Mouse (Mus musculus) adrenal gland, adult 18-20 months (tissue): ENCODE data around the gene Mc3r. TPM values are rescaled to one million over a fixed set of nuclear protein-coding genes. Genes with fewer than 3 reads are reported as not detected.
A peak's percentile ranks its signal among the peaks of the same experiment; 100 is the strongest.

Source experiments
- DNase-seq, 2 experiments: peaks; one replicate each; pipeline ENCODE4 v3.0.0; 2021 to 2022; ENCODE audit warnings: low spot score in 2 of 2
- total RNA-seq, 2 experiments: library from RNA; stranded (reverse); gene quantifications; 1 replicate in 1 of 2; 2 replicates in 1 of 2; pipeline ENCODE4 v1.2.3; 2021

Mc3r gene
- total RNA-seq, 2 experiments from 2014 or later, result not detected

DNA sequence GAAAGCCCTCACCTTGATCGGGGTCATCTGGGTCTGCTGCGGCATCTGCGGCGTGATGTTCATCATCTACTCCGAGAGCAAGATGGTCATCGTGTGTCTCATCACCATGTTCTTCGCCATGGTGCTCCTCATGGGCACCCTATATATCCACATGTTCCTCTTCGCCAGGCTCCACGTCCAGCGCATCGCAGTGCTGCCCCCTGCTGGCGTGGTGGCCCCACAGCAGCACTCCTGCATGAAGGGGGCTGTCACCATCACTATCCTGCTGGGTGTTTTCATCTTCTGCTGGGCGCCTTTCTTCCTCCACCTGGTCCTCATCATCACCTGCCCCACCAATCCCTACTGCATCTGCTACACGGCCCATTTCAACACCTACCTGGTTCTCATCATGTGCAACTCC is 1.0 kb downstream of the Mc3r start:
- peak; percentile 12 to 34 for DNase-seq

DNA sequence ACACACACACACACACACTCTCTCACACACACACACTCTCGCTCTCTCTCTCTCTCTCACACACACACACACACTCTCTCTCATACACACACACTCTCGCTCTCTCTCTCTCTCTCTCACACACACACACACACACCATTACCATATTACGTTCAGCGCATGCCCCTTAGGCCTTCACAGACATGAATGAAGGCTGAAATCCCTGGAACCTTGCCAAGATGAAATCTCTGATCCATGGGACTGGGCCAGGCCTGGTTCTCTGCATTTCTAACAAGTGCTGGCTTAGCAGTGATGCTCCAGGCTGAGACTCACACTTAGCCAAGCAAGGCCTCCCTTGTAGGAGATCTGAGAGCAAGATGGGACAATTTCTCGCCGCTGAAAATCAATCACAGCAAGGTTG is 8.1 kb downstream of the Mc3r start:
- DNase-seq, result peak in 1 of 2 experiments; percentile 17

DNA sequence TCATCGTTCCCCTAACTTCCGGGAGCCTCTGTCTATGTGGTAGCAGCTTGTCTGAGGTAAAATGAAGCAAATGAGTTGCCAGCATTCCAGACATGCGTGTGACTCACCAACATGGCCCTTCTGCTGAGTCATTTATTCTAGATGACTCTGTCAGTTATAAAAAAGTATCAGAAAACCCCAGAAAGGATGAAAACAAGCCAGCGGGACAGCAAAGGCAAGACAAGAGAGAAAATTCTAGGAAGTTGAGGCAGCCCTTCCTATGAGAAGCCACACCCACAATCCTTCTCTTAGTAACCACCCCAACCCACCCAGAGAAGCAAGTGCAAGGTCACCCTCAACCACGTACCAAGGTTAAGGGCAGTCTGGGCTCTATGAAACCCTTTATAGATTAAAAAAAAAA is 8.7 kb downstream of the Mc3r start:
- DNase-seq, result no peak

DNA sequence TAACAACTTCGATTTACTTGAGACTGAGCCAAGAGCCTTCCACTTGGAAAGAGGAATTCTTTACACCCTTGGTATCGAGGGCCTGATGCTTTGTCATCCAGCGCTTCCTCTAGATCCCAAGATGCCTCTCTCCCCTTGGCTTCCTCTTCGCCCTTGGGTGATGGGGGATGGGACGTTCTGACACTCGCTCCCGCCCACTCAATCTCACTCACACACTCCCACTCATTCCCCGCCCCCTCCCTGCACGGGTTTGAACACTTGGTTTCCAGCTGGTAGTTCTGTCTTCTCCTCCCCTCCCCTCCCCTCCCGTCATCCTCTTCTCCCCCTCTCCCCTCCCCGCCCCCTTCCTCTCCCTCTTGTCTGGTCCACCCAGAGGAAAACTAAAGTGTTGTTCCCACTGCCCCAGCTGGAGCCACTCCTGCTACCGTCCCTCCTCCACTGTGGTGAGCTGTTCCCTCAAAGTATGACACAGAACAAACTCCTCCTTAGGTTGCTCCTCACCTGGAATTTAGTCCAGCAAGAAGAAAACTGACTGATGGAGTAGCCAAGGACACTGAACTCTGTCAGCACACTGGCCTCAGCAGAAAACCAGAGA is 9.3 kb downstream of the Mc3r start:
- DNase-seq, result no peak

DNA sequence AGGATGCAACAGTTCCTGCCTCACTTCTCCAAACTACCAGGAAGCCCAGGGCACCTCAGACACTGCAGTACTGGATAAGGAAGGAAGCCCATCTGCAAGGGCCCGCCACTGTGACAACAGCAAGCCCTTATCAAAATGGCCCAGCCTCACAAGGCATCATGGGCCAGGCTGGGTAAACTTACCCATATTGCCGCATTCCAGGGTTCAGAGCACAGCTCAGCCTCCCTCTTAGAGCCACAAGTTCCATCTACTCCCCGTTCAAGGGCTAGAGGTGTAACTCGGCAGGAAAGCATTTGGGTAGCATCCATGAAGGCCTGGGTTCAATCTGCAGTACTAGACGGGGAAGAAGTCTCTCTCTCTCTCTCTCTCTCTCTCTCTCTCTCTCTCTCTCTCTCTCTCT is 11.8 kb downstream of the Mc3r start:
- no peak for DNase-seq

DNA sequence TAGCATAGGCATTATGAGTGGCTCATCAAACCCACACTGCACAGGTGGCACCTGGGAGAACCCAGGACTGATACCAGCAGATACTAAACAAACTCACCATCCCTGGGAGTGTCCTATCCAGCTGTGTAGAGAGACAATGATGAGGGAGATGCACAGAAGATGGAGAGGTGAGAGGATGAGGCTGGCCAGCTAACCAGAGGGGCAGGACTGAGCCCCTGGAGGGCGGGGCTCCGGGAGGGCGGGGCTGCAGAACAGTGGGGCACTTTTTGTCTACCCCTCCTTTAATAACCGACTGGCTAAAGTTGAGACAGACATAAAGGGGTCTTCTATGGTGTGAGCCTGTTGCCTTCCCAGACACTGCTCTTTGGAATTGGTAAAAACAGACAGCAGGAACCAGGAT is 13.1 kb downstream of the Mc3r start:
- DNase-seq, result no peak

DNA sequence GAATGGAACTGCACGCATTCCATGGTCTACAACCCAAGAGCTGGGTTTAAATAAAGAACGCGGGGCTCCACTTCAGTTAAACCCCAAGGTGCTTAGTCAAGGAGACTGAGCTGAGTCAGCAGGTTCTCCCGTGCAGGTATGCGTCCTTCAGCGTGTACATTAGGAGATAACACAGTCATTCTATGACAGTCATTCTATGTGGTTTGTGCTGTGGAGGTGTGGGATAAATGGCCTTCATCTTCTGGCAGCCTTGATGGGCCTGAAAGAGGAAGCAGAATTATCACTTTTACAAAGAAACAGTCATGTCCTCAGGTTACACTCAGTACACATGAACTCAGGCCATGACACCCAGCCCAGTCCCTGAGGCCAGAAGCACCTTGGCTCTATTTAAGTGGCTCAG is 14.9 kb downstream of the Mc3r start:
- DNase-seq, result no peak

DNA sequence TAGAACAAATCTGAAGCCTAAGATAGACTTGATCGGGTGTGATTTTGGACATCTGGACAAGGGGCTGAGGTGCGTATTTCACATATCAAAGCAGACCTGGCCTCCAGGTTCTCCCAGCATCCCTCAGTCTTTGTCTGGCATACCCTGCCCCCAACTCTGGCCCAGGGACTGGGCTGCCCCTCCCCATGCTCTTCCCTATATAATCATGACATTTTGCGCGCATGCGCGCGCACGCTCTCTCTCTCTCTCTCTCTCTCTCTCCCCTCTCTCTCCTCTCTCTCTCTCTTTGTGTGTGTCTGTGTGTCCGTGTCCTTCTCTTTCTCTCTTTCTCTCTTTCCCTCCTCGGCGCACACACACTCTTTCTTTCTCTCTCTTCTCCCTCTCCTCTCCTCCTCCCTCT is 21.6 kb downstream of the Mc3r start:
- DNase-seq, result no peak

DNA sequence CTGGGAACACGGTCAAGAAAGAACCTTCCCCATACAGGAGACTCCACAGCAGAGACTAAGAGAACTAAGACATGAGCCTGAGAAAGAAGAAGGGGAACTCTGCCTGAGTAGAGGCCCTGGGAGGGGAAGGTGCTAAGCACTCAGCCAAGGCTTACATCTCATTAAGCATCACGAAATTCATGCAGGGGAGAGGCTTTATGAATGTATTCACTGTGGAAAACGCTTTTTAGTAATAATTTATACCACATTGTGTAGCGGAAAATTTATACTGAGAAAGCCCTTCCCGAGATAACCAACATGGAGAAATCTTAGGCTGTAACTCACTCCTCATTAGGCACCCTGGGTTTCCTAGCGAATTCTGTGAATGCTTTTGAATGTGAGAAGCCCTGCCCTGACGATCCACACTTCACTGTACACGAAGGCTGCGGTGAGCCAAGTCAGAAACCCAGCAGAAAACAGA is 22.2 kb downstream of the Mc3r start:
- DNase-seq, result no peak

DNA sequence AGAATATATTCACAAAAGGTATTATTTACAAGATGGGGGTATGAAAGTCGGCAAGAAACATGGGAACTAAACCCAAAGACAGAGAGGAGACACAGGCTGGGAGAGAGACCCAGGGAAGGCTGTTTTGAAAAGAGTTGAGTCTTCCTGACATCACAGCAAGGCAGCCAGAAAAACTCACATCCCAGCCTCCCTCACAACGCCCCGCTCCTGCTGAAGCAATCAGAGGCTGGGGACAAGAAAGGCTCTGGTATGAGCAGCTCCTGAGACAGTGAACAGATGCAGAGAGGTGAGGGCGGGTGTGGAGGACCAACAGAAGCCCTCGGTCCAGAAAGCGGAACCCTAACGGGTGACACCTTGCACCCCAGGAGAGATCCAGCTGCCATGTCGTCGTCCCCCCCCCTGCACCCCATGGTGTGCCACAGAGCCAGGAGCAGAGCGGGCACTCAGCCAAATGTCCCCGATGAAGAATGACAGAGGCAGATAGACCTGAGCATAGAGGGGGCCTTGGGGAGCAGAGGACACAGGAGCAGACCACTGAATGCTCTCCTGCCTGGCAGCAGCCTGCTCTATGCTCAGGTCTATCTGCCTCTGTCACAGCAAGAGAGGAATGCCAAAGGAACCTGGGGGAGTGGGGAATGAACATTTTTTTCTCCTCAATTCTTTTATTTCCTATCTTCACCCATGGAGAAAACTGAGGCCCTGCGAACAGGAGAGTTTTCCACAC is 22.8 kb downstream of the Mc3r start:
- no peak for DNase-seq

DNA sequence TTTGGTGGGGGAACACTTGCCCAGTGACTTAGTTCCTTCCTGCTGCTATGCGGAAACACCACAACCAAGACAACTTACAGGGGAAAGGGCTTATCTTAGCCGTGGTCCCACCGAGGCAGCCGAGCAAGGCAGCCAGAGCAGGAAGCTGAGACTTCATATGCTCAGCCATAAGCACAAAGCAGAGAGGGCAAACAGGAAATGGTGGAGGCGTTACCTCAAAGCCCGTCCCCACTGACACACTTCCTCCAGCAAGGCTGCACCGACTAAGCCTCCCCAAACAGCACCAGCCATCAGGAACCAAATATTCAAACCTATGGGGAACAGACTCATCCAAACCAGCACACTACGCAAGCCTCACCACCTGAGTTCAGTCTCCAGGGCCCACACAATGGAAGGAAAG is 26.4 kb downstream of the Mc3r start:
- no peak for DNase-seq

DNA sequence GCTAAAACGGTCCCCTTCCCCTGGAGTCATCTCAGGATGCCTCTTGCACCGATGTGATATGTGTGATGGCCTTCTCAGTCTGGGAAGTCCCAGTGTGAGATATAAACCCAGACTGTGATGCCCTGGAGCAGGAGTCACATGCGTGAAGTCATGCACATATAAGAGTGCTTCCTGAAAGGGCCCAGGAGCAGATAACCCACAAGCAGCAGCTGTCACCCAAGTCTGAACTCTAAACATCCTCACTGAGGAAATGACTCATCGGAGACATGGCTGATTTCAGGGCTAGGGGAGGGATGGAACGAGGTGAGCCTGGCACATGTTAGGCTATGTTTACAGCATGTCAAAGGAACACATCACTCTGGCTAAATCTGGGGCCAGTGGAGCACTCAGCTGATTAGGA is 27.9 kb downstream of the Mc3r start:
- DNase-seq, result no peak

DNA sequence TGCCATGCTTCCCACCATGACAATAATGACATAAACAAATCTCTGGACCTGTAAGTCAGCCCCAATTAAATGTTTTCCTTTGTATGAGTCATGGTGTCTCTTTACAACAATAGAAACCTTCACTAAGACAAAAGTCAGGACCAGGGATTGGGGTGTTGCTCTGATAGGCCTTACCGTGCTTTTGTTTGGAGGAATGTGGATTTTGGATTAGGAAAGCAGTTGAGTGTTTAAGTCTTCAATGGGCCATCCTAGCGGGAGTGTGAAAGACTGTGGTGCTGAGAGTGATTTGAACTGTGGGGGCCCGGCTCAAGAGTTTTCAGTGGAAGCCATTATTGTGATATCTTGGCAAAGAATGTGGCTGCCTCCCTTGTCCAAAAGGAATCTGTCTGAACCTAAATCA is 30.7 kb downstream of the Mc3r start:
- no peak for DNase-seq

DNA sequence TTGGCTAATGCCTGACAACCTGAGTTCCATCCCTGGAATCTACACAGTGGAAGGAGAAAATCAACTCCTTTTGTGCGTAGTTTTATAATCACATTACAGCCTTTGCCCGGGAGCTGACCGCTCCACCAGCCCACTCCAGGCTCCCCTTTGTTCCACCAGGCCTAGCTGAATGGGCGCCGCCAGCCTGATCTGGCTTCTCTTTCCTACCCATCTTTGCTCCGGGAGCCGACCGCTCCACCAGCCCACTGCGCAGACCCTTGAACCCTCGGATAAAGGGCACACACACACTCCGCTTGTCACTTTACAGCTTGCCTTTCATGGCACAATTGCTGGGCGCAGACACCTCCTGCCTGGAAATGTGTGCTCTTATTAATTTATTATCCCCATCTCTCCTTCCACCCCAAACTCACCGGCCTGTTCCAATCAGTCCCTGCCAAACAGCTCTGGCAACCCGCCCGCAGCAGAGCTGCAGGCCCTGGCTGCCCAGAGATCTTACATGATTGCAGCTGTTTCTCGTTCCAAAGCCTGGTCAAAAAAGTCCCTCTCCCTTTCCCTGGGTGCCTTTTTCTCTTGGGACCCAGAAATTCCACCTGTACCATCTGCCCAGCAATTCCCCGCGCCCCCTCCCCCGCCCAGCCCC is 33.9 kb downstream of the Mc3r start:
- peak; percentile 23 to 27 for DNase-seq

DNA sequence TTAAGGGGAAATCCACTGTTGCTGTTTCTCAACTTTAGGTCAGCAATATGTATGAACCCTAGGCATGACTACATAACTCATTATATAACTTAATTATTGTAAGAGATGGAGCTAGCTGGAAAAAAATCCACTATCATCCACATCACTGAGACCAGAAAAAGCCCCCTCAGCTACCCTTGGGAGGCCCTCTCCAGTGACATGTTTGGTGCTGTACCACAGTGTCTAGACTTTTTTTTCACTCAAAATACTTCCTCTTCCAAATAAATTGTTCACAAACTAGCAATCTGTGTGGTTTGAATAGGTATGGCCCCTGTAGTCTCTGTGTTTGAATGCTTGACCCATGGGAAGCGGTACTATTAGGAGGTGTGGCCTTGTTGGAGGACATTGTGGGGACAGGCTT is 39.4 kb downstream of the Mc3r start:
- no peak for DNase-seq

DNA sequence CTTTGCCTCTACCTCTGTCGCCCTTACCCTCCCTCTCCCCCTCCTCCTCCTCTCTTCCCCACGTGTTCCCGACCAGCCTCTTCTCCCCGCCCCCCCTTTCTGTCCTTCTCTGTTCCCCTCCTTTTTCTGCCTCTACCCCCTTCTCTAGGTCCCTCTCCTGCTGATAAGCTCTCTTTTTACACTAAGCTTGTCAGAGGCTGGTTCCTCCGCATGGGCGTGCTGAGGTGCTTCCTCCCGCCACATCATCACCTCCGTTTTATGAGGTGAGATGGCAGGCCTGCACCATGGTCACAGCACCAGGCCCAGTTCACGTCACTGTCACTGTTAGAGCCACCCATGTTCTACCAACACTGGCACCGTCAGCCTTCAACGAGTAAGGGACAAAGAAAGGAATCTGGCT is 40.7 kb downstream of the Mc3r start:
- DNase-seq, result no peak

DNA sequence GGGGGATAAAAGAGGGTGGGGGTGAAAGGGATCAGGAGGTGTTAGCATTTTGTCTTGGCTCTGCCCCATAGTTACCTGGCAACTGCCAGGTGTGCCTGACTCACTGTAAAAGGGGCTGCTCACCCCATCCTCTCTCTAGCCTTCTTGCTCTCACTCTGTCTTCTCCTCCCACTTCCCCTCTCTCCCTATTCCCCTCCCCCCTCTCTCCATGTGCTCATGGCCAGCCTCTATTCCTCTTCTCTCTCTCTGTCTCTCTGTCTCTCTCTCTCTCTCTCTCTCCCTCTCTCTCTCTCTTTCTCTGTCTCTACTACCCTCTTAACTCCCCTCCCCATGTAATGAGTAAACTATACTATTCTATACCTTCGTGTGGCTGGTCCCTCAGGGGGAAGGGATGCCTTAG is 41.3 kb downstream of the Mc3r start:
- DNase-seq, result no peak

DNA sequence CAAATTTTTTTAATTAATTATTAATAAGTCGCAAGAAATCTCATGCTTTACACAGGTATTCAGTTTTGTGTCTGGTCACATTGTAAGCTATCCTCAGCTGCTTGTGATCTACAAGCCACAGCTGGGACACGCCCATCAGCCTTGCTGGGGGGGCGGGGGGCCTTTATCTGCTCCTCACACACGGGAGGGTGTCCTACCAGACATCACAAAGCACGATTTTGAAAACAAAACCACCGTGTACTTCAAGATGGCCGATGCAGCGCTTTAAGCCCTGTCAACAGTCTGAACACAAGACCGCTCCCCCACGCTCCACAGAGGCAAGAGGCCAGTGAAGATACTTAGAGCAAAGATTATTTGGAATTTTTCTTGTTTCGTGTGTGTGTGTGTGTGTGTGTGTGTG is 42.2 kb downstream of the Mc3r start:
- no peak for DNase-seq

DNA sequence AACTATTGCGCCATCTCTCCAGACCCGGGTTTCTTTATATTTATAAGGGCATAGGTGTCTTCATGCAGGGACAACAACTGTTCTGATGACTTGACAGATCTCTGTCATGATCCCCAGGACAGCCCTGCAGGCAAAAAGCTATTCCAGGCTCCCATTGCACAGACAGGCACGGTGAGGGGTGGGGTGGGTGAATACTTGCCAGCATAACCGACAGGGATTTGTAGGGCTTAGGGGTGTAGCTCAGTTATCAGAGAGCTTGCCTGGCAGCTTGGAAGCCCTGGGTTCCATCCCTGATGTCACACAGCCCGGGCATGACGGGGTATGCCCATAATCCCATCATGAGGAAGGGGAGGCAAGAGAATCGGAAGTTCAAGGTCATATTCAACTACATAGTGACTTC is 42.7 kb downstream of the Mc3r start:
- no peak for DNase-seq

DNA sequence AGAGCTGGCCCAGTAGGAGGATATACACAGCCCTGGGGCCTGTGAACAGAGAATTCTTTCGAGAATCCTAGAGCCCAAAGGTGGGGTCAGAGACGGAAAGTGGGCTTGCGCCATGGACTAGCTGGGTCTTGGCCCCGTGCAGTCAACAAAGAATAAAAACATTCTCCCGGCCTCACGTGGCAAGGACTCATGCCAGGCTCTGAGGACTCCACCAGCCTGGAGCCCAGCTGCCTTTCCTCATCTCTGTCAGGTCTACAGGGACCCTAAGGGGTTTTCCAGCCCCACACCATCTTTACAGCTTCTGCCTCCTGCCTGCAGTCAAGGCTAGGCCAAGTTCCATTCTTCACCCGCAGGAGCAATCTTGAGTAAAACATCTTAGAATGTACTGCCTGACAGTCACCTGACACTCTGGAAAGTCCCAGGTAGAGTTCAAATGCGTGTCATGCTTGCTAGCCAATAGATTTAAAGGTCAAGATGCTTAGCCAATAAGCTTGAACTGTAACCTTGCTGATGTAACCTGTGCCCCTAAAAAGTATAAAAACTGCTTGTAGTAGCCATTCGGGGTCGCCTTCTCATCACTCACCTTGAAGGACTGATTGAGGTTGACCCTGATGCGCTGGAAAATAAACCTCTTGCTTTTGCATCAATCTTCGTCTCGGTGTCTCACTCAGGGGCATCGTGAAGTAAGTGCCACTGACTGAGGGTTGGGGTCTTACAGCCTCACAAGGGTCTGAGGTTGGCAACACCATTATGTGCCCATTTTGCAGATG is 43.6 kb downstream of the Mc3r start:
- no peak for DNase-seq

DNA sequence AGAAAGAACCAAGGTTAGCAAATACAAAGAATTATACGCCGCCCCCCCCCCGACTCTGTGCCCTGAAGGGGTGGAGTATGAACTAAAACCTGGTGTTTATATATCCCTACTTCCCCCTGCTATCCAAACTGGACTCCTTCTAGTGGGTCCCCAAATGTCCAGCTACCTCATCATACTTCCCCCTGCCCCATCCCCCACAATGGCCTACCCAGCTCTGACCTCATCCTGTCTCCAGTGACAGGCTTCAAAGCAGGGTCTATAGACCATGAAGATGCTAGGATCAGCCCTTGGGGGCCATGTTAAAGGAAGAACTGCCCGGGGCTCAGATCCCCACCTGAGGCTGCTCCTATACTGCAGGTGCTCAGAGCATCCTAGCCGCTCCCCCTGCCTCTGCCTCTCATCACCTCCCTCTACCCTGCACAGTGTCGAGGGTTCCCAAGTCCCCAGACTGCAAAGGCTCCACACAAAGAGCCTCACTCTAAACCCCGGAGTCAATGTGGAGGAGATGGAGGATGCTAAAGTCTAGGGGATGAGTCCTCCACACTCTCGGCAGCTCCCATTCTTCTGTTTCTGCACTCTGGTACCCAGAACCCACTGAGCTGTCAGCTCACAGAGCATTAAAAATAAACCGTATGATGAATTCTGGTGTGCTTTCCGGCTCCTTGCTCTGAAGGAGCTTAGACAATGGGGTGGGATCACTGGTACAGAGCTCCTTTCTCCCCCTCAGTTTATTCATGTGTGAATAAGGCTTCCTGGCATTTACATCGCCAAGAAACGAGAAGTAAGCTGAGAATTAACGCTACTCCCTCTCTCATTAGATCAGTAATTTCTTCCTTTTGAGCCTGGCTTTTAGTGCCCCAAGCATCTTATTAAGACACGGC is 44.5 kb downstream of the Mc3r start:
- no peak for DNase-seq
